Mouse (Mus musculus): Measurements from ENCODE around the gene Pkp1.

Pkp1 gene

DNA sequence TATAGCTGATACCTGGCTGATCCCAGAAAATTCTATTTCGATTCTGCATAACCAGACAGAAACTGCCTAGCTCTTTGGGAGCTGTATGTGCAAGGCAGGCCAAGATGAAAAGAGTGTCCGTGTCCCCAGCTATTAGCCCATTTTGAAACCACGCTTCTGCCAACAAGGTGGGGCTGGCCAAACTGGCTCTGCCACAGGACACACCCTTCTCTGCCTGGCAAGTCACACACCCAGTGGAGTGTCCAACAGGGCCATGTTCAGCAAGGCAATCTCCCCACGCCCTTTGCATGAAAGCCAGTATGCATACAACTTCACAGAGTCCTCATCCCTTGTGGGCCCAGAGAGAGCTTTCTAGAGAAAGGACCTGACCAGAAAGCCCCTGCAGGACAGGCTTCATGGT, 23.6 kb downstream of the Pkp1 start:
- TF ChIP-seq CTCF (conservative IDR thresholded peaks at IDR 0.05; ENCODE audit: low read length) (no peak), NANOG (IDR thresholded peaks at IDR 0.05; ENCODE audit: borderline replicate concordance, low read length) (no peak), POU5F1 (IDR thresholded peaks at IDR 0.05; ENCODE audit: borderline replicate concordance, low read length) (no peak)
- H3K27me3 ChIP-seq (ENCODE audit: insufficient read depth, low read length) = peaks cover 57% of the 10 kb centered on the region

DNA sequence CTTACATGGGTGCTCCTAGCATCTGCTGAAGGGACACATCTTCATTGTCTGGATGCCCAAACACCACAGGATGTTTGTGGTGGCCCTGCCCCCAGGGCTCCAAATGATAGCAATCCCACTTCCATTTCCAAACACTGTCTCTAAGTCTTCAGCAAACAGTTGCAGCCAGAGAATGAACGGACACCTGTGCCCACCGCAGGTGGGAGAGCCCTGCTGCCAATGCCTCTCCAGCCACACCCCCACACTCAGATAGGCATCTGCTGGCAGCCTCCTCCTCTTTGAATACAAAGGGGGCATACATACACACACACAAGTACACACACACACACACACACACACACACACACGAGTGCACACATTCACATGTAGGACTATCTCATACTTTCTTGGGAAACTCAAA, 25.6 kb downstream of the Pkp1 start:
- no peaks in the 10 kb centered on the region for H3K36me3 ChIP-seq (ENCODE audit: insufficient read depth, low read length)

More for the DNA sequence above, 23.6 kb downstream of the Pkp1 start:
- Histone ChIP-seq H3K36me3 (ENCODE audit: insufficient read depth, low read length) (no peaks in the 10 kb centered on the region), H3K4me3 (replicated peaks; ENCODE audit: low read length) (no peak overlapping the region), H3K4me1 (replicated peaks; ENCODE audit: low read depth, low read length) (peaks cover 19% of the 10 kb centered on the region), H3K9me3 (ENCODE audit: low read length) (peaks cover 7% of the 10 kb centered on the region)

GRCm38 (mm10) chr1:135892764-135893163, 26.2 kb downstream of the Pkp1 start:
- no peak for TF ChIP-seq CTCF (conservative IDR thresholded peaks at IDR 0.05; ENCODE audit: low read length)
- TF ChIP-seq NANOG (IDR thresholded peaks at IDR 0.05; ENCODE audit: borderline replicate concordance, low read length) = no peak
- TF ChIP-seq POU5F1 (IDR thresholded peaks at IDR 0.05; ENCODE audit: borderline replicate concordance, low read length) = no peak
- Histone ChIP-seq H3K27me3 (ENCODE audit: insufficient read depth, low read length) (peaks cover 67% of the 10 kb centered on the region), H3K4me1 (replicated peaks; ENCODE audit: low read depth, low read length) (peaks cover 20% of the 10 kb centered on the region), H3K9me3 (ENCODE audit: low read length) (peaks cover 7% of the 10 kb centered on the region), H3K4me3 (replicated peaks; ENCODE audit: low read length) (no peak overlapping the region), H3K36me3 (ENCODE audit: insufficient read depth, low read length) (no peaks in the 10 kb centered on the region)

More for the DNA sequence above, 25.6 kb downstream of the Pkp1 start:
- H3K9me3 ChIP-seq (ENCODE audit: low read length) = peaks cover 7% of the 10 kb centered on the region
- peaks cover 62% of the 10 kb centered on the region for H3K27me3 ChIP-seq (ENCODE audit: insufficient read depth, low read length)
- no peak overlapping the region for H3K4me3 ChIP-seq (replicated peaks; ENCODE audit: low read length)
- peaks cover 20% of the 10 kb centered on the region for H3K4me1 ChIP-seq (replicated peaks; ENCODE audit: low read depth, low read length)
- no peak for TF ChIP-seq CTCF (conservative IDR thresholded peaks at IDR 0.05; ENCODE audit: low read length)
- no peak for TF ChIP-seq NANOG (IDR thresholded peaks at IDR 0.05; ENCODE audit: borderline replicate concordance, low read length)
- no peak for TF ChIP-seq POU5F1 (IDR thresholded peaks at IDR 0.05; ENCODE audit: borderline replicate concordance, low read length)

GRCm38 (mm10) chr1:135892233-135892632, 26.8 kb downstream of the Pkp1 start:
- no peak for TF ChIP-seq NANOG (IDR thresholded peaks at IDR 0.05; ENCODE audit: borderline replicate concordance, low read length)
- TF ChIP-seq POU5F1 (IDR thresholded peaks at IDR 0.05; ENCODE audit: borderline replicate concordance, low read length) = no peak
- TF ChIP-seq CTCF (conservative IDR thresholded peaks at IDR 0.05; ENCODE audit: low read length) = no peak
- H3K4me3 ChIP-seq (replicated peaks; ENCODE audit: low read length) = no peak overlapping the region
- H3K4me1 ChIP-seq (replicated peaks; ENCODE audit: low read depth, low read length) = peaks cover 20% of the 10 kb centered on the region
- peaks cover 7% of the 10 kb centered on the region for H3K9me3 ChIP-seq (ENCODE audit: low read length)
- no peaks in the 10 kb centered on the region for H3K36me3 ChIP-seq (ENCODE audit: insufficient read depth, low read length)
- H3K27me3 ChIP-seq (ENCODE audit: insufficient read depth, low read length) = peaks cover 65% of the 10 kb centered on the region

- Histone ChIP-seq H3K9me3 (ENCODE audit: low read length) (peaks cover 7% of the 10 kb centered on the region), H3K27me3 (ENCODE audit: insufficient read depth, low read length) (peaks cover 62% of the 10 kb centered on the region), H3K4me1 (replicated peaks; ENCODE audit: low read depth, low read length) (peaks cover 20% of the 10 kb centered on the region), H3K4me3 (replicated peaks; ENCODE audit: low read length) (no peak overlapping the region), H3K36me3 (ENCODE audit: insufficient read depth, low read length) (no peaks in the 10 kb centered on the region)
- TF ChIP-seq NANOG (IDR thresholded peaks at IDR 0.05; ENCODE audit: borderline replicate concordance, low read length) (no peak), POU5F1 (IDR thresholded peaks at IDR 0.05; ENCODE audit: borderline replicate concordance, low read length) (no peak), CTCF (conservative IDR thresholded peaks at IDR 0.05; ENCODE audit: low read length) (no peak)
Observed at GRCm38 (mm10) chr1:135891424-135892216, 27.4 kb downstream of the Pkp1 start.

- no peak for TF ChIP-seq NANOG (IDR thresholded peaks at IDR 0.05; ENCODE audit: borderline replicate concordance, low read length)
- TF ChIP-seq POU5F1 (IDR thresholded peaks at IDR 0.05; ENCODE audit: borderline replicate concordance, low read length) = no peak
- TF ChIP-seq CTCF (conservative IDR thresholded peaks at IDR 0.05; ENCODE audit: low read length) = no peak
- no peaks in the 10 kb centered on the region for H3K9me3 ChIP-seq (ENCODE audit: low read length)
- H3K36me3 ChIP-seq (ENCODE audit: insufficient read depth, low read length) = no peaks in the 10 kb centered on the region
- peaks cover 62% of the 10 kb centered on the region for H3K27me3 ChIP-seq (ENCODE audit: insufficient read depth, low read length)
- H3K4me3 ChIP-seq (replicated peaks; ENCODE audit: low read length) = 0 out of 2 replicates have a peak overlapping the region, but pooled peaks have one; percentile 17
- H3K4me1 ChIP-seq (replicated peaks; ENCODE audit: low read depth, low read length) = peaks cover 20% of the 10 kb centered on the region
Observed at GRCm38 (mm10) chr1:135889461-135890185, 29.4 kb downstream of the Pkp1 start.

DNA sequence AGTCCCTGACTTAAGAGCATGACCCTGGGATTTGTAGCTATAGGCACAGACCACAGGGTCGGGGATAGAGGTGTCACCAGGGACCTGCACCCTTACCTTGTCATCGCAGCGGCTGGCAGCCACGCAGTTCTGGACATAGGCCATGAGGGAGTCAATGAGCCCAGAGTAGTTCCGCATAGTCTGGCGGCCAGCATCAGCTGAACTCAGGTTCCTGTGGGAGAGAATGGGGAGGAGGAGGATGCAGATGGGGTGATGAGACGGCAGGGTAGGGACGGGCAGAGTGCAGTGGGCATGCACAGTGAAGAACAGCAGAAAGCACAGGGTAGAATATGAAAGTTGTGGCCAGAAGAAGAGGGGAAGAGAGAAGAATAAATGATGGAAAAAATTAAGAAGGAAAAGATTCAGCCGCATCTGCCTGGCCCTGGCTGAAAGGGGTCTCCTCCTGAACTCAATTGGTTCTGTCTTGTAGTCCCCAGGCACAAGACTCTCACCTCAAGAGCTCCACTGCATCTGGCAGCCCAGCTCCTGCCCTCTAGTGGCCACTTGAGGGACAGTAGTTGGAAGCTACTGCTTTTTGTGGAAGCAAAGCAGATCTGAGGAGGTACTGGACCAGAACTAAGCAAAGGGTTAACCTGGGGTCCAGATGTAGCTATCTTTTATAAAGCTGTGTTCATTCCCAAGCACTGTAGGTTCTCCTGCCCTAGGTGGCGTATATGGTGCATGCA, 36.5 kb downstream of the Pkp1 start:
- Histone ChIP-seq H3K27me3 (ENCODE audit: insufficient read depth, low read length) (peaks cover 48% of the 10 kb centered on the region), H3K4me1 (replicated peaks; ENCODE audit: low read depth, low read length) (no peaks in the 10 kb centered on the region), H3K36me3 (ENCODE audit: insufficient read depth, low read length) (no peaks in the 10 kb centered on the region), H3K4me3 (replicated peaks; ENCODE audit: low read length) (no peak overlapping the region), H3K9me3 (ENCODE audit: low read length) (no peaks in the 10 kb centered on the region)
- TF ChIP-seq CTCF (conservative IDR thresholded peaks at IDR 0.05; ENCODE audit: low read length) (peak; percentile 63), POU5F1 (IDR thresholded peaks at IDR 0.05; ENCODE audit: borderline replicate concordance, low read length) (no peak)

DNA sequence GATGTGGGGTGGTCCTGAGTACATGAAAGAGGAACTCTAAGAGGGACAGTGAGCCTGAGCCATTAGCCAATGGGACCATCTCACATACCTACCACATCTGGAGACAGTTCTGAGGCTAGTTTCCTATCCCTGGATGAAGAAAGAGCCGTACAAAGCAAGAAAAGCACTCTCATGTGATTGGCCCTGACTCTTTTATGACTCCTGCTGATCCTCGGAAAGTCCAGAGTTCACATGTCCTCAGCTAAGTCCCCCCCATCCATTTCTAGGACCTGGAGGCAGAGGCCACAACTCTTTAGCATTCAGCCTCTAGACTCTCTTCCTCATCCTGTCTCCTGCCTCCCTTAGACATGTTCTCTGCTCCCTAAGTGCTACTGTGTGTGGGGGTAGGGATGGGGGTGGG, 41.8 kb downstream of the Pkp1 start:
- Histone ChIP-seq H3K36me3 (ENCODE audit: insufficient read depth, low read length) (no peaks in the 10 kb centered on the region), H3K27me3 (ENCODE audit: insufficient read depth, low read length) (peaks cover 46% of the 10 kb centered on the region), H3K4me1 (replicated peaks; ENCODE audit: low read depth, low read length) (no peaks in the 10 kb centered on the region), H3K4me3 (replicated peaks; ENCODE audit: low read length) (no peak overlapping the region), H3K9me3 (ENCODE audit: low read length) (no peaks in the 10 kb centered on the region)
- TF ChIP-seq NANOG (IDR thresholded peaks at IDR 0.05; ENCODE audit: borderline replicate concordance, low read length) (no peak), CTCF (conservative IDR thresholded peaks at IDR 0.05; ENCODE audit: low read length) (no peak), POU5F1 (IDR thresholded peaks at IDR 0.05; ENCODE audit: borderline replicate concordance, low read length) (no peak)
